Mouse (Mus musculus) midbrain, embryonic 16.5 days (tissue): ENCODE data around the gene Fut2. TPM values are rescaled to one million over a fixed set of nuclear protein-coding genes. Genes with fewer than 3 reads are reported as not detected.

Experiments
- ATAC-seq: fragments of 200-750 bp; cut with Nextera tagmentation; 2 replicates; pipeline ENCODE4 v1.8.0; 2017; ENCODE audit warnings: moderate TSS enrichment
- H3K27ac ChIP-seq: fragments of 300-500 bp; sonication (generic); 2 replicates; pipeline ENCODE4 v1.5.1; 2014; ENCODE audit warnings: mild to moderate bottlenecking, low read length, mixed read lengths
- H3K27me3 ChIP-seq: fragments of 300-500 bp; sonication (generic); 2 replicates; pipeline ENCODE4 v1.6.1; 2014; ENCODE audit warnings: low read depth, low read length, mixed read lengths; ENCODE audit not compliant: control insufficient read depth, insufficient read depth
- H3K36me3 ChIP-seq: fragments of 300-500 bp; sonication (generic); 2 replicates; pipeline ENCODE4 v1.6.1; 2014; ENCODE audit warnings: mild to moderate bottlenecking, low read length, moderate library complexity, mixed read lengths; ENCODE audit not compliant: control insufficient read depth, insufficient read depth
- H3K4me1 ChIP-seq: fragments of 300-500 bp; sonication (generic); 2 replicates; pipeline ENCODE4 v1.6.1; 2014; ENCODE audit warnings: mild to moderate bottlenecking, low read length, mixed read lengths; ENCODE audit not compliant: control insufficient read depth, insufficient read depth
- H3K4me2 ChIP-seq: fragments of 300-500 bp; sonication (generic); 2 replicates; pipeline ENCODE4 v1.6.1; 2014; ENCODE audit warnings: mild to moderate bottlenecking, low read length, mixed read lengths
- H3K4me3 ChIP-seq: fragments of 300-500 bp; sonication (generic); 2 replicates; pipeline ENCODE4 v1.5.1; 2014; ENCODE audit warnings: low read depth, mild to moderate bottlenecking, low read length, moderate library complexity, mixed read lengths
- H3K9ac ChIP-seq: fragments of 300-500 bp; sonication (generic); 2 replicates; pipeline ENCODE4 v1.6.1; 2014; ENCODE audit warnings: low read depth, low read length, mixed read lengths
- H3K9me3 ChIP-seq: fragments of 300-500 bp; sonication (generic); replicated peaks from 2 replicates; pipeline ENCODE4 v1.6.1; 2014; ENCODE audit warnings: mild to moderate bottlenecking, low read length, mixed read lengths; ENCODE audit not compliant: control insufficient read depth, poor library complexity, severe bottlenecking
- WGBS: fragments of 180-500 bp; shearing (Covaris S2); extraction: QIAGEN DNeasy Blood & Tissue Kit; methylation state at CpG from one replicate; pipeline ENCODE4 v1.1.7; 2014; 5-methylcytosine and 5-hydroxymethylcytosine counted together
- polyA plus RNA-seq: library from polyadenylated mRNA; unstranded; fragments of >200 nt; fragmentation: Nextera tagmentation; extraction: Ambion mirVana; gene quantifications from 2 replicates; pipeline ENCODE4 v1.2.1, GENCODE M21; 2015

Gene Fut2
- polyA plus RNA-seq, 1 experiment from 2014 or later = 0.16 TPM

DNA sequence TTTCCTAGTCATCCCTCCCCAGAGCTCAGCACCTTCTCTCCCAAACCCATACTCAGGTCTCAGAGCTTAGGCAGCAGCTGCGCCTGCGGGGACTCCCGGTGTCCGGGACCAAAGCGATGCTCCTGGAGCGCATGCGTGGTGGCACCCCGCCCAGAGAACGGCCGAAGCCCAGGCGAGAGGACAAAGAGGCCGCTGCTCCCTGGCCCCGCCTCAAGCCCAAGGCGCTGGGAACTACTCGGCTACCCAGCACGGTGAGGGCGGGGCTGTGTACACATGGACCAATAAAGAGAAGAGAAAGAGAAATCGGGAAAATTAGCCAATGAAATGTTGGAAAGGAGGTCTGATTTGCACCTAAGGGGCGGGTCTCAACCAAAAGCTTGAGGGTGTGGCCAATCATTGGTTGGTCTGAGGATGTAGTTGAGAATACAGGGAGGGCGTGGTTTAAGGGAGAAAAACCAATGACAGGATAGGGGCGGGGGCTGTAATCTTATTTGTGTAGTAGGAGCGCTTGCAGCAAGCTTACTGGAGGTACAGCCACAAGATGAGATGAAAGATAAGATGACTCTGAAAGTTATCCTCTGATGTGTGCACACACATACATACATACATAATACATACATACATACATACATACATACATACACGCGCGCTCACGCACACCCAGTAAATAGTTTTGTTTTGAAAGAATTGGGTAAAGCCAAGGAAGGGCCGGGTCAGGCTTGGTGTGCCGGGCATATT is 22.6 kb downstream of the Fut2 start:
- peaks cover 17% of the 10 kb centered on the region for H3K4me1 ChIP-seq
- H3K36me3 ChIP-seq = no peaks in the 10 kb centered on the region
- WGBS = under 1% methylated on average over 28 of the region's 28 CpGs
- H3K27ac ChIP-seq = peak overlapping the region; percentile 89
- ATAC-seq = peak; percentile 92
- peak overlapping the region; percentile 48 for H3K4me3 ChIP-seq
- H3K9ac ChIP-seq = peak overlapping the region; percentile 77
- H3K4me2 ChIP-seq = peak overlapping the region; percentile 77
- no peaks in the 10 kb centered on the region for H3K27me3 ChIP-seq
- H3K9me3 ChIP-seq = no peaks in the 10 kb centered on the region

GRCm38 (mm10) chr7:45642503-45643255 is 23.5 kb downstream of the Fut2 start:
- WGBS = 35% methylated on average over 16 of the region's 16 CpGs
- Histone ChIP-seq H3K4me3 (peak overlapping the region; percentile 48), H3K4me1 (peaks cover 22% of the 10 kb centered on the region), H3K27ac (peak overlapping the region; percentile 89), H3K9me3 (no peaks in the 10 kb centered on the region), H3K36me3 (no peaks in the 10 kb centered on the region), H3K27me3 (no peaks in the 10 kb centered on the region), H3K4me2 (peak overlapping the region; percentile 77), H3K9ac (peak overlapping the region; percentile 77)
- no peak for ATAC-seq

DNA sequence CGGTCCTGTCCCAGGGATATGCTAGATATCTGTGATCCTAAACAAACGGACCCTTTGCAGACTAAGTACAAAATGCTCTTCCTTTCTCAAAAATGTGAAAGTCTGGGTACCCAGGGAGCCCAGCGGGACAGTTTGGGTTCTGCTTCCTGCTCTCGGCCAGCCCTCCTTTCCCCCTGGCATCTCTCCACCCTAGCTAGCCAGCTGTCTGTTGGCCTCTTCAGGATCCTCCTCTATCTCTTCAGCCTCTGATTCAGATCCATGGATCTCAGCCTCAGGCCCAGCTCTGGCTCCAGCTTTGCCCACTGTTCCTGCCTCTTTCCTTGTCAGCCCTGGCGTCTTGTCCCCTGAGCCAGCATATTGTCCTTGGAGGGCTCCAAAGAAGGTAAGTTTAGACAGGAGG is 24.1 kb downstream of the Fut2 start:
- Histone ChIP-seq H3K4me3 (no peak overlapping the region), H3K27ac (no peak overlapping the region)

DNA sequence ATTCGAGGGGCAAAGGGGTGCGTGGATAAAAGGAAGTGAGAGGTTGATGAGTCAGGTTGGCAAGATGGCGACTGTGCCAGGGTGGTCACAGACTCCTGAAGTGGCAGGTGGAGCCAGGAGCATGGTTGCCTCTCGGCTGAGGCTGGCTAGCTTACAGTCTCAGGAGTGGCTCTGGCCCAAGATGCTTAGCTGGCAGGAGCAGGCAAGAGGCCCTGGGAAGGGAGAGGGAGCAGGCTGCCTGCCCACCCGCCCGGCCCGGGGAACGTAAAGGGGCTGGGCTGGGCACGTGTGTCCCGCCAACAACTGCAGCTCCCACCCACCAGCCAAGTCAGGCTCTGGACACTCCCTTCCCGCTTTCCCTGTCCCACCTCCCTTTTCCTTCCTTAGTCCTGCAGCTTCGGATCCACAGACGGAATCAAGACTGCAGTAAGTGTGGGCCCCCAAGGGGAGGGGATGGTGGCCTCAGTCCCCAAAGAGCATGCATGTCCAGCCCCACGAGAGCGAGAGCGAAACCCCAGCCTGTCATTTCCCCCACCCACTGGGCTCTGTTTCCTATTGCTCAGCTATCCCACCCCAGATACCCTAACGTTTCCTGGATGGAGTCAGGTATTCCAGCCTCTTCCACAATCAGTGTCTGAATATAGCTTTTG is 24.7 kb downstream of the Fut2 start:
- peaks cover 22% of the 10 kb centered on the region for H3K4me1 ChIP-seq
- H3K27me3 ChIP-seq = no peaks in the 10 kb centered on the region
- no peak overlapping the region for H3K4me3 ChIP-seq
- no peak overlapping the region for H3K9ac ChIP-seq
- no peaks in the 10 kb centered on the region for H3K9me3 ChIP-seq
- ATAC-seq = no peak
- no peak overlapping the region for H3K27ac ChIP-seq
- H3K4me2 ChIP-seq = no peak overlapping the region
- WGBS = 73% methylated on average over 9 of the region's 17 CpGs
- H3K36me3 ChIP-seq = peaks cover 4% of the 10 kb centered on the region; the same call in 1 of the 2 replicates

More for the DNA sequence above, 24.1 kb downstream of the Fut2 start:
- Histone ChIP-seq H3K4me1 (peaks cover 22% of the 10 kb centered on the region), H3K9ac (no peak overlapping the region), H3K27me3 (no peaks in the 10 kb centered on the region), H3K36me3 (no peaks in the 10 kb centered on the region), H3K9me3 (no peaks in the 10 kb centered on the region), H3K4me2 (peak overlapping the region; percentile 77; the same call in 1 of the 2 replicates)
- no peak for ATAC-seq
- WGBS = 89% methylated on average over 5 of the region's 5 CpGs

GRCm38 (mm10) chr7:45640191-45640957 is 25.8 kb downstream of the Fut2 start:
- Histone ChIP-seq H3K36me3 (peaks cover 12% of the 10 kb centered on the region), H3K9me3 (no peaks in the 10 kb centered on the region), H3K4me2 (no peak overlapping the region), H3K27ac (no peak overlapping the region), H3K4me3 (no peak overlapping the region), H3K4me1 (peaks cover 22% of the 10 kb centered on the region), H3K9ac (no peak overlapping the region), H3K27me3 (no peaks in the 10 kb centered on the region)
- 74% methylated on average over 19 of the region's 19 CpGs for WGBS
- ATAC-seq = no peak

- H3K9me3 ChIP-seq = no peaks in the 10 kb centered on the region
- H3K27ac ChIP-seq = no peak within 1 kb of the TSS
- H3K4me3 ChIP-seq = peak within 1 kb of the TSS; percentile 37; the same call in 1 of the 2 replicates
- no peak within 1 kb of the TSS; the same call in 1 of the 2 replicates for H3K9ac ChIP-seq
- peaks cover 13% of the 10 kb centered on the region for H3K36me3 ChIP-seq
- no peak within 1 kb of the TSS; the same call in 1 of the 2 replicates for H3K4me2 ChIP-seq
- H3K27me3 ChIP-seq = no peaks in the 10 kb centered on the region
- H3K4me1 ChIP-seq = peaks cover 17% of the 10 kb centered on the region
- ATAC-seq = no peak
- 20% methylated on average over 19 of the region's 19 CpGs for WGBS
Measured at GRCm38 (mm10) chr7:45639561-45640027, 26.6 kb downstream of the Fut2 start, which contains the start of gene Mamstr. Gene Mamstr, plus strand, starts transcription at chr7:45639977.

DNA sequence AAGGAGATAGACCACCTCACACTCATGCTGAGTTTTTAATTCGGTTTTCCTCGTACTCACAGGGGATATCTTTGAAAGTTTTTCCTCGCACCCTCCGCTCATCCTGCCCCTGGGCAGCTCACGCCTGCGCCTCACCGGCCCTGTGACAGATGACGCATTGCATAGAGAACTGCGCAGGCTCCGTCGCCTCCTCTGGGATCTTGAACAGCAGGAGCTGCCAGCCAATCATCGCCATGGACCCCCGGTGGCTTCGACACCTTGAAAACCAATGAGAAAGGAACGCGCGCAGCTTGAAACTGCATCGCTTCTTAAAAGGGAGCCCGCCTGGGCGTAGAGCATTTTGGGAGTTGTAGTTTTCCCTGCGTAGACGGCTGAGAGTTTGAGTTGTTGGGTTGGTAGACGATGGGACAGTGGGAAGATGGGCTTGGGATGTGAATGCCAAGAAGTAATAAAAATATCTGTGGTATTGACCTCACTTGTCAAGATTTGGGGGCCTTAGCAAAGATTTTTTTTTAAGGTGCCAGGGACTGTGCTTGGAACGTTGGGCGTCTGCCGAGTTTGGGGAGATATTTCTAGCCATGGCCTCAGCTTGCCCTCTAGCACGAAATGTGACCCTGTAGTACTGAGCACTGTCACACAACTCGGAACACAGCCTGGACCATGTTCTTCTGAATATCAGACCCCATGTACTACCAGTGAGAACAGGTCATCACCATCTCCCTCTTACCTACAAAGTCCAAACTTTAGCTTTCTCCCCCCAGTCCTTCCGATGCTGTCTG is 27.4 kb downstream of the Fut2 start:
- H3K27me3 ChIP-seq = no peaks in the 10 kb centered on the region
- H3K27ac ChIP-seq = 0 out of 2 replicates have a peak overlapping the region, but pooled peaks have one; percentile 50
- no peaks in the 10 kb centered on the region for H3K9me3 ChIP-seq
- ATAC-seq = peak; percentile 89
- peak overlapping the region; percentile 27; the same call in 1 of the 2 replicates for H3K9ac ChIP-seq
- H3K36me3 ChIP-seq = peaks cover 13% of the 10 kb centered on the region
- H3K4me3 ChIP-seq = peak overlapping the region; percentile 37
- H3K4me1 ChIP-seq = peaks cover 14% of the 10 kb centered on the region
- 16% methylated on average over 29 of the region's 29 CpGs for WGBS
- H3K4me2 ChIP-seq = peak overlapping the region; percentile 53

GRCm38 (mm10) chr7:45637710-45638109 is 28.5 kb downstream of the Fut2 start:
- H3K4me2 ChIP-seq = no peak overlapping the region

More at GRCm38 (mm10) chr7:45637710-45638109, 28.5 kb downstream of the Fut2 start:
- Histone ChIP-seq H3K27me3 (no peaks in the 10 kb centered on the region), H3K27ac (no peak overlapping the region), H3K4me1 (peaks cover 11% of the 10 kb centered on the region), H3K9ac (no peak overlapping the region), H3K4me3 (no peak overlapping the region), H3K9me3 (no peaks in the 10 kb centered on the region), H3K36me3 (peaks cover 13% of the 10 kb centered on the region)
- no peak for ATAC-seq
- 98% methylated on average over 6 of the region's 6 CpGs for WGBS
